13 mouse cellular contexts compared by ENCODE assay signal in the genomic region with DNA sequence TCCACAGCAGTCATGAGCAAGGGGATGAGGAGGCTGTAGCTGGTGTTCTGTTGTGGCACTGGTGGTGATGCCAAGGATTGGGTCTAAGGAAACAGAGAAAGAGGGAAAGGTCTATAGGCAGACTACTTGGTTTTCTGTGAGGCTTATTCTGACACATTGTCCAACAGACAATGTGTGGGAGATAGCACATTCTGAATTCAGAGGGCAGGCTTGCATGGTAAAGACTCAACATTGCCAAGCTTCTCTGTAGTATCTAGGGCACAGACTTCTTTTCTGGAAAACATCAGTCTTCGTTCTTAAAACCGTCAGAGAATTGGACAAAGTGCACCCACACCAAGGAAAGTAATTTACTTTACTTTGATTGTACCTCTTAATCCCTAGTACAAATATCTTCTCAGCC.
"Had no signal": no experiment of that assay in that cellular context is flagged by ENCODE, and none has a peak within 500 bp of the region (broad histone marks: within the 10 kb centered on the region; RNA-seq: fewer than 3 reads in every experiment).

No protein-coding gene starts in this region.

- DNase-seq: gastrocnemius, adult 2 months; gastrocnemius, postnatal 10 days; gastrocnemius, postnatal 25 days; heart, adult 2 months; heart, postnatal 14 days; heart, postnatal 4 days; kidney, adult 18-20 months; kidney, adult 8-10 months; kidney, postnatal 10 days; kidney, postnatal 25 days; kidney, postnatal 4 days; liver; liver, embryonic 13.5 days had no signal
